Mouse (Mus musculus) midbrain, embryonic 12.5 days (tissue): Measurements from ENCODE around the gene Arhgef17. TPM values are rescaled to one million over a fixed set of nuclear protein-coding genes. Genes with fewer than 3 reads are reported as not detected.

Experiments
- ATAC-seq: fragments of 200-750 bp; cut with Nextera tagmentation; 2 replicates; pipeline ENCODE4 v1.8.0; 2017; ENCODE audit warnings: low read depth, moderate TSS enrichment, moderate library complexity; ENCODE audit not compliant: low FRiP score
- H3K27ac ChIP-seq: fragments of 300-500 bp; sonication (generic); replicated peaks from 2 replicates; pipeline ENCODE4 v1.5.1; 2016; ENCODE audit warnings: mild to moderate bottlenecking
- H3K27me3 ChIP-seq: fragments of 300-500 bp; sonication (generic); 2 replicates; pipeline ENCODE4 v1.6.1; 2016; ENCODE audit warnings: mild to moderate bottlenecking
- H3K36me3 ChIP-seq: fragments of 300-500 bp; sonication (generic); 2 replicates; pipeline ENCODE4 v1.6.1; 2016
- H3K4me1 ChIP-seq: fragments of 300-500 bp; sonication (generic); 2 replicates; pipeline ENCODE4 v1.6.1; 2016
- H3K4me2 ChIP-seq: fragments of 300-500 bp; sonication (generic); replicated peaks from 2 replicates; pipeline ENCODE4 v1.6.1; 2016; ENCODE audit warnings: mild to moderate bottlenecking, moderate library complexity
- H3K4me3 ChIP-seq: fragments of 300-500 bp; sonication (generic); 2 replicates; pipeline ENCODE4 v1.5.1; 2016; ENCODE audit warnings: mild to moderate bottlenecking
- H3K9ac ChIP-seq: fragments of 300-500 bp; sonication (generic); replicated peaks from 2 replicates; pipeline ENCODE4 v1.6.1; 2016; ENCODE audit warnings: mild to moderate bottlenecking, moderate library complexity
- H3K9me3 ChIP-seq: fragments of 300-500 bp; sonication (generic); 2 replicates; pipeline ENCODE4 v1.6.1; 2016; ENCODE audit warnings: mild to moderate bottlenecking
- WGBS: fragments of 180-500 bp; shearing (Covaris S2); methylation state at CpG from one replicate; pipeline ENCODE4 v1.1.7; 2016; 5-methylcytosine and 5-hydroxymethylcytosine counted together
- polyA plus RNA-seq: library from polyadenylated mRNA; unstranded; fragments of >200 nt; fragmentation: Nextera tagmentation; extraction: Ambion mirVana; gene quantifications from 2 replicates; pipeline ENCODE4 v1.2.1, GENCODE M21; 2016

Gene Arhgef17
- polyA plus RNA-seq, 1 experiment from 2014 or later: 7.1 TPM

DNA sequence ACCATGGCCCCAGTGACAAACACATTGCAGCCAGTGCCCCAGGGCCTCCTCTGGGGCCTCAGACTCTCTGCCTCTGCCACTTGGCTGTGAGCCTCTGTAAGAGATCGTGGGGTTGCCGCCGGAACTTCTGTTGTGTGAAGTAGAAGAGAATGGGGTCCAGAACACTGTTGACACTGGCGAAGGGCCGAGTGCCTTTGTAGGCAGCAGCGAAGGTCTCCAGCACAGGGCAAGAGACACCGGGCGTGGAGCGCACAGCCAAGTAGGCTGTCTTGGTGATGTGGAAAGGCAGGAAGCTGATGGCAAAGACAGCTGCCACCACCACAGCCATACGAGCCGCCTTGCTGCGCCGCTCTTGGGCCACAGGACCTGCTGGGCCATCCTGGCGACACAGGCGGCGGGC lies 6.2 kb upstream of the Arhgef17 start:
- no peak for ATAC-seq
- no peak overlapping the region for H3K4me3 ChIP-seq
- no peaks in the 10 kb centered on the region for H3K9me3 ChIP-seq
- peaks cover 10% of the 10 kb centered on the region; the same call in 1 of the 2 replicates for H3K27me3 ChIP-seq
- WGBS: 90% methylated on average over 16 of the region's 16 CpGs
- H3K27ac ChIP-seq: no peak overlapping the region
- peaks cover under 1% of the 10 kb centered on the region; the same call in 1 of the 2 replicates for H3K4me1 ChIP-seq
- no peaks in the 10 kb centered on the region for H3K36me3 ChIP-seq
- H3K9ac ChIP-seq: no peak overlapping the region
- no peak overlapping the region for H3K4me2 ChIP-seq

DNA sequence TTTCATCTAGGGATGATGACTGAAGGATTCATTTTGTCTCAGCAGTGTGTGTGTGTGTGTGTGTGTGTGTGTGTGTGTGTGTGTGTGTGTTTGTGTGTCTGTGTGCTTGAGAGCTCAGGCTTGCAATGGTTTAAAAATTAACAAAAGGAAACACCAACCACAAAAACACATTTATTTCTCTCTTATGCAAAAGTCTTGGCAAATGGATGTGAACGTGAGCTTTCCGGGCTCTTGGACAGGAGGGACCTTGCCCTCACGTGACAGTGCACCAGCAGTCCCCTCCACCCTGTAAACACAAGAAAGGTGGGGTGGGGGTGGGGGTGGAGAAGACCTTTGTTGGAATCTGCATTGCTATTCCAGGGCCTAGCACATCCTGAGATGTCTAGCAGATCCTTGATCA lies 5.6 kb upstream of the Arhgef17 start:
- Histone ChIP-seq H3K9me3 (no peaks in the 10 kb centered on the region), H3K4me2 (no peak overlapping the region), H3K9ac (no peak overlapping the region), H3K27ac (no peak overlapping the region), H3K36me3 (no peaks in the 10 kb centered on the region), H3K4me3 (no peak overlapping the region), H3K4me1 (peaks cover 5% of the 10 kb centered on the region), H3K27me3 (peaks cover 9% of the 10 kb centered on the region; the same call in 1 of the 2 replicates)
- 88% methylated on average over 3 of the region's 3 CpGs for WGBS
- ATAC-seq: no peak

DNA sequence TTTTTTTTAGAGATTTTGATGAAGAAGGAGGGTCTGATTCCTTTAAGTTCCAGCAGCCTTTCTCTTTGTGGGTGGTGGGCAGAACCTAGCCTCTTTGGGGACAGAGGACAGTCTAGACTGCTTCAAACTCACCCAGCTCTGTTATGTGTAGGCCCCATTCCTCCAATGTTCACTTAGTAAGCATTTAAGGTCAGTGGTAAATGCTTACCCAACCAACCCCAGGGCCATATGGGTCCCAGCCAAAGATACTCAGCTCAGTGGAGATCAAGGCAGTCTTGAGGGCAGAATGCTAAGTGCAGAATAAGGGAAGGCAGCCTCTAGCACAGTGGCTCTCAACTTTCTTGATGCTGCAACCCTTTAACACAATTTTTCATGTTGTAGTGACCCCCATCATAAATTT lies 1.6 kb upstream of the Arhgef17 start:
- no peak overlapping the region for H3K4me2 ChIP-seq
- H3K9me3 ChIP-seq: no peaks in the 10 kb centered on the region
- H3K4me3 ChIP-seq: no peak overlapping the region
- no peaks in the 10 kb centered on the region for H3K36me3 ChIP-seq
- H3K4me1 ChIP-seq: peaks cover 44% of the 10 kb centered on the region
- ATAC-seq: no peak
- no peak overlapping the region for H3K9ac ChIP-seq
- H3K27me3 ChIP-seq: peaks cover 37% of the 10 kb centered on the region
- H3K27ac ChIP-seq: no peak overlapping the region

DNA sequence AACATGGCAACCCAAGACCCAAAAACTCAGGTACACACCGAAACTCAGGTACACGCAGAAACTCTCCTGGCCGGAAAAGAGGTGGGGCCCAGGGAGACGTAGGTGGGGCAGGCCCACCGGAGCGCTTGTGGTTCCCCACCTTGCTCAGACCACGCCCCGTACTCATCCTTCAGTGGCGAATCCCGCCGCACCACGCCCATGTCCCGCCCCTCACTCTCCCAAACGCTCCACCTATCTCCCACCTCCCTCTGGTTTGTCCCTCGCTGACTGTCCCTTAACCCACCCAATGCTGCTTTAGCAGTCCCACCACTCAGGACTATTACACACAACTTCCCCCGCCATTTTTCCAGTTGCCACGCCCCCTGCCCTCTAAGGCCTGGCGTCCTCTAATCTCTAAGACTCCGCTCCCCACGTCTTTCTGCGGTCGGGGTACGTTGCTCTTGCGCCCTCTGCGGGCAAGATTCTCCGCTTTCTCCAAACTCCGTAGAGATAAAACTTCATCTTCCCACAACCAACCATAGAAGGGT lies 637 bp upstream of the Arhgef17 start:
- H3K4me2 ChIP-seq: peak overlapping the region; percentile 88
- no peaks in the 10 kb centered on the region for H3K9me3 ChIP-seq
- peaks cover 37% of the 10 kb centered on the region for H3K27me3 ChIP-seq
- H3K4me3 ChIP-seq: peak overlapping the region; percentile 57
- peak overlapping the region; percentile 73 for H3K9ac ChIP-seq
- H3K36me3 ChIP-seq: no peaks in the 10 kb centered on the region
- H3K4me1 ChIP-seq: peaks cover 54% of the 10 kb centered on the region
- H3K27ac ChIP-seq: peak overlapping the region; percentile 90
- under 1% methylated on average over 27 of the region's 27 CpGs for WGBS
- ATAC-seq: peak; percentile 78

DNA sequence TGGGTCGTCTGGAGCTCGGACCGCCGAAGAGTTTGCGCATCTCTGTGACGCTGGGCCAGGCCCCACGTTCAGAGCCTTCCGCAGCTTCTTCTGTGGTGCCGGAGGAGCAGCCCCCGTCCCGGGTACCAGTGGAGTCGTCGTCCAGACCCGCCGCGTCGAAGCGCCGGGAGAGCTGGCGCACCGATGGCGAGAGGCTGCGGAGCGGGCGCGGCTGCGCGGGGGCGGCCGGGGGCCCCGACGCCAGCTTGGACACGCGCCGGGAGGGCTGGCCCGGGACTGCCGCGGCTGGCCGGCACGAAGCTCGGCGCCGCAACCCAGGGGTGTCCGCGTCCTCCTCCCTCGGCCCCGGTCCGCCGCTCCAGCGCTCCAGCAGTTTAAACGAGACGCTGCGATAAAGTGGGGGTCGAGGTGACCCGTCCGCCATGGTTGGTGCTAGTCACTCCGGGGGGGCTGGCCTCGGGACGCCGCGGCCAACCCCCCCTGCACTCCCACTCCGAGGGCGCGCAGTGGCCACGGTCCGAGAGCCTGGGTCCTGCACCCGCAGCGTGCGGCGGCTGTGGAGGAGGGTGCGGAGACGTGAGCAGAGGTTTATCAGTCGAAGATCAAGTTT lies 486 bp downstream of the Arhgef17 start:
- ATAC-seq: peak; percentile 1; the same call in 1 of the 2 replicates
- Histone ChIP-seq H3K27ac (peak overlapping the region; percentile 90), H3K4me2 (peak overlapping the region; percentile 88), H3K9ac (peak overlapping the region; percentile 73), H3K9me3 (no peaks in the 10 kb centered on the region), H3K4me3 (peak overlapping the region; percentile 57), H3K4me1 (peaks cover 65% of the 10 kb centered on the region), H3K27me3 (peaks cover 37% of the 10 kb centered on the region), H3K36me3 (no peaks in the 10 kb centered on the region)
- WGBS: 1% methylated on average over 73 of the region's 73 CpGs

DNA sequence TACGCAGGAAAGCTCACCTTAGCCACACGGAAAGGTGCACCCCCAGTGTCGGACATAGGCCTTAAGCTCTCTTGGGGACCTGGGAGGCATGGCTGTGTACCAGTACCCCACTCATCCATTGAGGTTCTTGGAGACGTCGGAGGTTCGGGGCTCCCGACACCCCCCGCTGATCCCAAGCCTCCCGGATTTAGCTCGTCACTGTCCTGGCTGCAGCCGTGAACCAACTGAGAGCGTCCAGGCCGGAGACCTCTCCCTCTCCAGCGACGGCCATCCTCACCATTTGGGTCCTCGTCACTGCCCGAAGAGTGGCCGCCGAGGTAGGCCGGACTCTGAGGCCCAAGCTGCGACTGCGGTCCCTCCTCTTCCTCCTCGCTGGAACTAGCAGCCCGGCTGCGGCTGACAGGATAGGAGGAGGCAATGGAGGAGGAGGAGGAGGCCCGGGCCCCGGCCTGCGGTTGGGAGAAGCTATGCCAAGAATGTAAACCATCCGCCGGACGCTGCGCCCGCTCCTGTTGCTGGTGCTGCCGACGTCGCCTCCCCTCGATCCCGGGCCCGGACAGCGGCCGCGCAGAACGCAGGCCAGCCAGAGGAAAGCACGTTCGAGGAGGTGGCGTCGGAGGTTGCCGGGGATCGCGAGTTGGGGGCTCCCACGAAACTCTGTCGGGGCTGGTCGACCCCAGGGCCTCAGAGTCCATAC lies 1.1 kb downstream of the Arhgef17 start:
- ATAC-seq: no peak
- Histone ChIP-seq H3K9me3 (no peaks in the 10 kb centered on the region), H3K36me3 (no peaks in the 10 kb centered on the region), H3K9ac (peak overlapping the region; percentile 73), H3K27ac (peak overlapping the region; percentile 90), H3K27me3 (peaks cover 37% of the 10 kb centered on the region), H3K4me3 (peak overlapping the region; percentile 57), H3K4me1 (peaks cover 72% of the 10 kb centered on the region), H3K4me2 (peak overlapping the region; percentile 88)
- 3% methylated on average over 53 of the region's 53 CpGs for WGBS

DNA sequence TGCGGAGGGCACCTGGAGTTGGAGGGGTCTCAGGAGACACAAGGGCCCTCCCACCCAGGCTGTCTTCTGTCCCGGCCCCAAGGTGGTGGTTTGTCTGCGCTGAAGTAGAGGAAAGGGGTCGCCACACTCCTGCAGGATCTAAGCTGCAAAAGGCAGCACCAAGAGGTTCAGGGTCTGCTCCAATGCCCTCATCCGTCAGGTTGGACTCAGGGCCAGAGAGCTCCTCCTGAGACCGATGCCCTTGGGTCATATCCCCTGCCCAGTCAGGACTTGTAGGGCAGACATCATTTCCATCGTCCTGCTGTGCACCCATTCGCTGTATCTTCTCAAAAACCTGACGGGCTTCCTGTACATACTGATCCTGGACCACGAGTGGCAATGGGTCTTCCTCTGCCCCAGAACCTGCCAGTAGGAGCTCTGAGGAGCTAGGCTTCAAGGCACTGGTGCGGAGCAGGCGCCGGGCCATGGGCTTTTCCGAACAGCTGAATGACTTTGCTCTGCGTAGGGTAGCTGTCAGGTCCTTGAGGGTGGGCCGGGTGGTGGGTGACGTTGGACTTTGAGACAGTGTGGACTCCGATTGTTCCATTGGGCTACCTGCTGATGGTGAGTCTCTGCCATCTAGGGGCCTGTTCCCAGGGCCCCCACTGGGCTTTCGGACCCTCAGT lies 2.1 kb downstream of the Arhgef17 start:
- Histone ChIP-seq H3K27me3 (peaks cover 37% of the 10 kb centered on the region), H3K4me1 (peaks cover 82% of the 10 kb centered on the region), H3K4me3 (peak overlapping the region; percentile 57), H3K27ac (no peak overlapping the region), H3K4me2 (peak overlapping the region; percentile 88), H3K9me3 (no peaks in the 10 kb centered on the region), H3K9ac (0 out of 2 replicates have a peak overlapping the region, but pooled peaks have one; percentile 7), H3K36me3 (no peaks in the 10 kb centered on the region)
- no peak for ATAC-seq
- WGBS: 80% methylated on average over 19 of the region's 19 CpGs

DNA sequence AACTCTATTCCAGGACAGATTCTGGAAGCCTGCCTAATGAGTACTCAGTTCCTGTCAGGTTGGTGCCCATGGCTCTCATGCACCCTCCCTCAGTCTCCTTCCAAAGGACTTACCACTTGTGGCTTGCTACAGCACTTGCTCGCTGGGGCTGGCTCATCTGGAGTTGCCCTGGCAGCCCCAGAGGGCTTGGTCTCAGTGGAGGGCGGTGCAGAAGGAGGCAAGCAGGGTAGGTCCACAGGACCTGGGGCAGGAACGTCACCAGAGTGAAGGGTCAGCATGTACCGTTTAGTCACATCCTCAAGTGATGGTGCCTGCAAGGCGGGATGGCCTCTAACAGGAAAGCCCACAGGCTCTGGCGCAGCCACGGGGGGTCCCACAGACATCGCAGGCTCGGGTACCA lies 3.5 kb downstream of the Arhgef17 start:
- Histone ChIP-seq H3K27me3 (peaks cover 32% of the 10 kb centered on the region), H3K9me3 (no peaks in the 10 kb centered on the region), H3K4me3 (peak overlapping the region; percentile 30), H3K4me1 (peaks cover 95% of the 10 kb centered on the region), H3K9ac (peak overlapping the region; percentile 44; the same call in 1 of the 2 replicates), H3K27ac (no peak overlapping the region), H3K4me2 (peak overlapping the region; percentile 88), H3K36me3 (no peaks in the 10 kb centered on the region)
- ATAC-seq: no peak
- WGBS: 53% methylated on average over 9 of the region's 9 CpGs

DNA sequence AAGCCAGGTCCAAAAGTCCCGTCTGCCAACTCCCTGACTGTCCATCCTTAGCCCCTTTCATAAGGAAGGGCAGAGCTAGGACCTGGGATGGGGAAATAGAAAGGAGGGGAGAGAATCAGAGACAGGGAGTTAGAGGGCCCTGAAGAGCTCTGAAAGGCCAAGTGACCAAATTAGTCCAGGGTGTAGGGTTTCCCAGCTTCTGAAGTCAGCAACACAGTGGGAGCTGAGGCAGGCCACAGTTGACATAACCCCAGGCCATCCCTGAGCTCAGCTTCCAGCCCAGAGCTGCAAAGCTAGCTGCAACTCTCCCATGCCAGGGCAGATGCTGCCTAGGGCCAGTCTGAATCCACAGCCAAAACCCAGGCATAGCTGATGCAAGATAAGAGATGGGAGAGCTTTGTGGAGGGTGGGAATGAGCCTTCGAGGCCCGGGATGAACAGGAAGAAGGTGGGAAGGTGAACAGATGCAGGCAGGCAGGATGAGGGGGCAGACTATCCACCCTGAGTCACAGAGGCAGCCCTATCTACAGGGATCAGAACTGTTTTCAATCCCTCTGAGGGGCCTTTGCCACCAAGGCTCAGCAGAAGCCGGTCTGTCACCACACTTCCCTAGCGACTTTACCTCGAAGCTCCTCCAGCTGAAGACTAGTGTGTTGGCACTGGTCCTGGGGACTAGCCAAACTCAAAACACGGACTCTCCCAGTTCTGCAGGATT lies 4.5 kb downstream of the Arhgef17 start:
- no peaks in the 10 kb centered on the region for H3K9me3 ChIP-seq
- H3K9ac ChIP-seq: peak overlapping the region; percentile 44
- H3K36me3 ChIP-seq: no peaks in the 10 kb centered on the region
- ATAC-seq: no peak
- WGBS: 38% methylated on average over 7 of the region's 7 CpGs
- peak overlapping the region; percentile 88 for H3K4me2 ChIP-seq
- peaks cover 30% of the 10 kb centered on the region for H3K27me3 ChIP-seq
- peak overlapping the region; percentile 30 for H3K4me3 ChIP-seq
- peaks cover 90% of the 10 kb centered on the region for H3K4me1 ChIP-seq
- H3K27ac ChIP-seq: no peak overlapping the region

DNA sequence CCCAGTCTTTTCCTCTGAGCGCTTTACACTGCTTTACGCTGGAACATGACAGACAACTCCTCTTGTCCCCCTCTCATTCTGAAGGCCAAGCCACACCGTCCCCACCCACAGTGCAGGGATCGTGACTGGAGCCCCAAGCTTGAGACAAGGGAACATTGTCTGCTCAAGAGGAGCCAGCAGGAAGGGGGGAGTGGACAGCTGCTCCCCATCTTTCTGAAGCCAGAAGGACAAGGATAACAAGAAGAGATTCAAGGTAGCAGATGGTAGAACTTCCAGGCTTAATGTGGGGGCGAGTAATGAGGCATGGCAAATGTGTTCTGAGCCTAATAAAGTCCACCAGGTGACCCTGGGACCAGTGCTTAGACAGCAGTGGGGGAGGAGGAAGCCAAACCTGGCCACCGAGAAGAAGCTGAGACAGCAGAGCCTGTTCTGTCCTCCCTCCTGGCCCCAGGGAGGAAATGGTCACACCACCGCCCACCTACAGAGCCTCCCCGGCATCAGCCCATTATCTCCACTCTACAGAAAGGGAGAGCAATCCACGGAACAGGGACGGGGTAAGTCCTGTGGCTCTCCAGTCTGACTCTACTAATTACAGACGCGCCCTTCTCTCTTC lies 5.5 kb downstream of the Arhgef17 start:
- Histone ChIP-seq H3K9me3 (no peaks in the 10 kb centered on the region), H3K27ac (no peak overlapping the region), H3K4me1 (peaks cover 80% of the 10 kb centered on the region), H3K27me3 (peaks cover 22% of the 10 kb centered on the region), H3K4me2 (peak overlapping the region; percentile 88), H3K4me3 (peak overlapping the region; percentile 30), H3K36me3 (0 out of 2 replicates have a peak, but pooled peaks cover 5% of the 10 kb centered on the region), H3K9ac (peak overlapping the region; percentile 44)
- 37% methylated on average over 12 of the region's 12 CpGs for WGBS
- ATAC-seq: no peak
